Mouse (Mus musculus) intestine, embryonic 15.5 days (tissue): ENCODE measurements around the gene Ppp3ca. TPM values are rescaled to one million over a fixed set of nuclear protein-coding genes. Genes with fewer than 3 reads are reported as not detected.

Source experiments
- ATAC-seq: fragments of 200-750 bp; cut with Nextera tagmentation; 2 replicates; pipeline ENCODE4 v1.8.0; 2017; ENCODE audit warnings: moderate TSS enrichment, moderate library complexity
- H3K27ac ChIP-seq: fragments of 300-500 bp; sonication (generic); 2 replicates; pipeline ENCODE4 v1.5.1; 2015; ENCODE audit warnings: mild to moderate bottlenecking, inconsistent platforms
- H3K27me3 ChIP-seq: fragments of 300-500 bp; sonication (generic); replicated peaks from 2 replicates; pipeline ENCODE4 v1.6.1; 2015; ENCODE audit warnings: inconsistent platforms
- H3K36me3 ChIP-seq: fragments of 300-500 bp; sonication (generic); 2 replicates; pipeline ENCODE4 v1.6.1; 2015; ENCODE audit warnings: inconsistent platforms
- H3K4me1 ChIP-seq: fragments of 300-500 bp; sonication (generic); replicated peaks from 2 replicates; pipeline ENCODE4 v1.6.1; 2015; ENCODE audit warnings: inconsistent platforms
- H3K4me2 ChIP-seq: fragments of 300-500 bp; sonication (generic); replicated peaks from 2 replicates; pipeline ENCODE4 v1.6.1; 2015; ENCODE audit warnings: mild to moderate bottlenecking, inconsistent platforms
- H3K4me3 ChIP-seq: fragments of 300-500 bp; sonication (generic); replicated peaks from 2 replicates; pipeline ENCODE4 v1.5.1; 2015; ENCODE audit warnings: inconsistent platforms
- H3K9ac ChIP-seq: fragments of 300-500 bp; sonication (generic); 2 replicates; pipeline ENCODE4 v1.6.1; 2015; ENCODE audit warnings: inconsistent platforms
- H3K9me3 ChIP-seq: fragments of 300-500 bp; sonication (generic); 2 replicates; pipeline ENCODE4 v1.6.1; 2016; ENCODE audit warnings: inconsistent platforms
- WGBS: fragments of 180-500 bp; shearing (Covaris S2); methylation state at CpG from one replicate; pipeline ENCODE4 v1.1.7; 2015; 5-methylcytosine and 5-hydroxymethylcytosine counted together
- polyA plus RNA-seq: library from polyadenylated mRNA; unstranded; fragments of >200 nt; fragmentation: Nextera tagmentation; extraction: Ambion mirVana; gene quantifications from 2 replicates; pipeline ENCODE4 v1.2.1, GENCODE M21; 2015

Gene Ppp3ca
- polyA plus RNA-seq, 1 experiment from 2014 or later = 47.5 TPM

DNA sequence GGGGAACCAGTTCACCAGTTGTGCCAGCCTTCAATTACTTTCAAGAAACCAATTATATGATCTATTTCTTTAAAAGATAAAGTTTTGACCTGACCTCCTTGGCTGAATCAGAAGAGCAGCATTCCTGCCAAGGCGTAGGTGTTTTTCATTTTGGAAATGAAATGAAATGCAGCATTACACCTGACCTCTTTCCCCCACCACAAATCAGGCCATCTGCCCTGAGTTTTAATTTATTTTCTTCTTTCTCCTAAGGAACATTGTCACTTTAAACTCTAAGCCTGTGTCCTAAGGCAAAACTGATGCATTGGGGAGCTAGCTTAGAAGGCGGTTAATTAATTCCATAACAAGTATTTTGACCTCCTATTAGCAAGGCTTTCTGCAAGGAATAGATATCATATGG lies 276.7 kb downstream of the Ppp3ca start:
- Histone ChIP-seq H3K9me3 (no peaks in the 10 kb centered on the region), H3K27me3 (no peaks in the 10 kb centered on the region), H3K27ac (no peak overlapping the region), H3K4me2 (no peak overlapping the region), H3K4me1 (no peaks in the 10 kb centered on the region), H3K9ac (no peak overlapping the region), H3K36me3 (no peaks in the 10 kb centered on the region), H3K4me3 (no peak overlapping the region)
- WGBS = 87% methylated on average over 2 of the region's 2 CpGs
- ATAC-seq = no peak

DNA sequence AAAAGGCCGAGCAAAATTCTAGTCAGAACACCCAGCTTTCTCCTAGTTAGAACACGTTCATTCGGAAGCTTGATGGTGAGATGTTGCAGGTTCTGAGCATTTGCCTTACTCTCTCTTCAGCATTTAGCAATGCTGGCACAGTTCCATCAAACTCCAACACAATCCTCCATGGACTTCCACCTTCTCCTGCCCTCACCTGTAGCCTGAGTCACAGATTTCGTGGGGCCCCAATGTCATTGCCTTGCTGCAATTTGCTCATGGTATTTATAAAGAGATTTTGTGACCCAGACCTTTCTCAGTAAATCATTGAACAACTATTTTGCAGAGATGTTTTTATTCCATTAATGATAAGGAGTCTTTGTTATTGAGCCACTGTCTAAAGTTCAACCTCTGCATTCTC lies 278.2 kb downstream of the Ppp3ca start:
- peak; percentile 94 for ATAC-seq
- Histone ChIP-seq H3K4me1 (no peaks in the 10 kb centered on the region), H3K4me3 (no peak overlapping the region), H3K27ac (no peak overlapping the region; the same call in 1 of the 2 replicates), H3K9me3 (no peaks in the 10 kb centered on the region), H3K4me2 (no peak overlapping the region), H3K9ac (no peak overlapping the region), H3K36me3 (no peaks in the 10 kb centered on the region), H3K27me3 (no peaks in the 10 kb centered on the region)
- 74% methylated on average over 4 of the region's 4 CpGs for WGBS

- no peak overlapping the region for H3K4me2 ChIP-seq
- ATAC-seq = no peak
- no peak overlapping the region for H3K27ac ChIP-seq
- H3K36me3 ChIP-seq = no peaks in the 10 kb centered on the region
- H3K4me3 ChIP-seq = no peak overlapping the region
- WGBS = 90% methylated on average over 1 of the region's 1 CpGs
- H3K27me3 ChIP-seq = no peaks in the 10 kb centered on the region
- peaks cover 3% of the 10 kb centered on the region; the same call in 1 of the 2 replicates for H3K4me1 ChIP-seq
- no peak overlapping the region for H3K9ac ChIP-seq
- no peaks in the 10 kb centered on the region for H3K9me3 ChIP-seq
Observed at GRCm38 (mm10) chr3:136951792-136952191, 281.9 kb downstream of the Ppp3ca start.

DNA sequence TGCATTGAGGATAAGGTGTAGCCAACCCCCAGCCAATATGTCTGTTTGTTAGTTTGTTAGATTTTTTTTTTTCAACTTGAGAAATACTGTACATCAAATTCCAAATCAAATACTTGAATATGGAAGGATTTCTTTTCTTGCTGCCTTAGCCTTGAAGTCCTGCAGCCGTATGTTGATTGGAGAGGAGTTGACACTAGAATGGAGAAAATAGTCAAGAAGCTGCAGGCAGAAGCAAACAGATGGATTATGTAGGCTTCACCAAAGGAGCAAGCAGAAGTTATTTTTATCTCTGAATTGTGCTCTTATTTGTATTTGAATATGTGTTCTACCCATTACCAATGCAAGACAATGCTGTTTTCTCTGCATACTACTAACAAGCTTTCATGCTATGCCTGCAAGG lies 282.9 kb downstream of the Ppp3ca start:
- Histone ChIP-seq H3K4me2 (no peak overlapping the region), H3K9me3 (no peaks in the 10 kb centered on the region), H3K36me3 (no peaks in the 10 kb centered on the region), H3K9ac (no peak overlapping the region), H3K4me1 (peaks cover 3% of the 10 kb centered on the region; the same call in 1 of the 2 replicates), H3K4me3 (no peak overlapping the region), H3K27me3 (no peaks in the 10 kb centered on the region), H3K27ac (no peak overlapping the region)
- 92% methylated on average over 1 of the region's 1 CpGs for WGBS
- ATAC-seq = no peak

- Histone ChIP-seq H3K4me1 (peaks cover 3% of the 10 kb centered on the region; the same call in 1 of the 2 replicates), H3K27me3 (no peaks in the 10 kb centered on the region), H3K4me2 (no peak overlapping the region), H3K9me3 (no peaks in the 10 kb centered on the region), H3K27ac (no peak overlapping the region), H3K4me3 (no peak overlapping the region), H3K36me3 (no peaks in the 10 kb centered on the region), H3K9ac (no peak overlapping the region)
- 66% methylated on average over 2 of the region's 2 CpGs for WGBS
- peak; percentile 93 for ATAC-seq
Observed at GRCm38 (mm10) chr3:136955043-136955442, 285.1 kb downstream of the Ppp3ca start.

GRCm38 (mm10) chr3:136960314-136960713 lies 290.4 kb downstream of the Ppp3ca start:
- Histone ChIP-seq H3K9me3 (no peaks in the 10 kb centered on the region), H3K4me1 (peaks cover 3% of the 10 kb centered on the region; the same call in 1 of the 2 replicates), H3K9ac (no peak overlapping the region), H3K4me3 (no peak overlapping the region), H3K4me2 (no peak overlapping the region), H3K36me3 (no peaks in the 10 kb centered on the region), H3K27me3 (no peaks in the 10 kb centered on the region), H3K27ac (no peak overlapping the region)
- peak; percentile 91 for ATAC-seq
- WGBS = 67% methylated on average over 3 of the region's 3 CpGs

GRCm38 (mm10) chr3:136966786-136967185 lies 296.9 kb downstream of the Ppp3ca start:
- no peaks in the 10 kb centered on the region for H3K4me1 ChIP-seq
- no peak overlapping the region for H3K4me3 ChIP-seq
- ATAC-seq = no peak
- 90% methylated on average over 5 of the region's 5 CpGs for WGBS
- no peak overlapping the region for H3K4me2 ChIP-seq
- no peaks in the 10 kb centered on the region for H3K36me3 ChIP-seq
- H3K9ac ChIP-seq = no peak overlapping the region
- H3K27ac ChIP-seq = no peak overlapping the region
- H3K9me3 ChIP-seq = no peaks in the 10 kb centered on the region
- H3K27me3 ChIP-seq = no peaks in the 10 kb centered on the region

DNA sequence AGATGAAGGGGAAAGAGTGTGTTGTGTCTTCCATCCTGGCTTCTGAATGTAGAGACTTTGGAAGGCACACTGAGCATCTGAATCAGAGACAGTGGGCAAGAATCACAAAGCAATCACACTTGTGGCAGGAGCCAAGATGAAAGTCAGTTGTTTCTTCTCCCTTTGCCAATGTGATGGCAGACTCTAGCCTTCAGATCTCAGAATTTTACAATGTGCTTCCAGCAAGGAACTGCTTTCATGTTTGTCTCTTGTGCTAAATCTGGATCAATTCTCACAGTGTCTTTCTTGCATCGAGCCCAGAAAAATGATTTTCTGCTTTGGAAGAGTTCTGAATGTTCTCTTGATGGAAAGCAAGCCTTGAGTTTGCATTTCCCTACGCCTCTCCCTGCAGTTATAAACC lies 297.6 kb downstream of the Ppp3ca start:
- H3K4me3 ChIP-seq = no peak overlapping the region
- H3K9ac ChIP-seq = no peak overlapping the region
- no peak for ATAC-seq
- no peaks in the 10 kb centered on the region for H3K9me3 ChIP-seq
- no peaks in the 10 kb centered on the region for H3K27me3 ChIP-seq
- no peaks in the 10 kb centered on the region for H3K4me1 ChIP-seq
- no peak overlapping the region for H3K27ac ChIP-seq
- WGBS = 82% methylated on average over 2 of the region's 2 CpGs
- no peaks in the 10 kb centered on the region for H3K36me3 ChIP-seq
- no peak overlapping the region for H3K4me2 ChIP-seq

- Histone ChIP-seq H3K9me3 (no peaks in the 10 kb centered on the region), H3K27ac (no peak overlapping the region), H3K4me3 (no peak overlapping the region), H3K36me3 (no peaks in the 10 kb centered on the region), H3K4me1 (no peaks in the 10 kb centered on the region), H3K27me3 (no peaks in the 10 kb centered on the region), H3K9ac (no peak overlapping the region), H3K4me2 (no peak overlapping the region)
- ATAC-seq = no peak
- WGBS = 58% methylated on average over 4 of the region's 4 CpGs
Observed at GRCm38 (mm10) chr3:136969796-136970195, 299.9 kb downstream of the Ppp3ca start.

DNA sequence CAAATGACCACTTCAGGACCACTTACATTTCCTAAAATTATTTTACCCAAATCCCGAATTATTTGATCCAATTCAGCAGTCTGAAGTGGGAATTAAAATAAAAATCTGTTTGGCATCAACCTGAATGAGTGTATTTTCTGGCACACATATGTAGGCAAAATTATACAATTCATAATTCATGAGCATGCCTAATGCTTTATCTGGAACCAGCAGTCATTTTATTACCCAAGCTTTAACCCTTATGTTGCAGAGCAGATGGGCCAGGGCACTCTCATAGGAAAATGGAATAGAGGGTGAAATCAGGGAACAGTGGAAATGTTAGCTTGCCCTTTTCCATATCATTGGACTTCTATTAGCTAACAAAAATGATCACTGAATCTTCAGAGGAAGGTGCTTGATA lies 307.9 kb downstream of the Ppp3ca start:
- Histone ChIP-seq H3K27ac (no peak overlapping the region), H3K27me3 (no peaks in the 10 kb centered on the region), H3K4me3 (no peak overlapping the region), H3K36me3 (no peaks in the 10 kb centered on the region), H3K4me1 (no peaks in the 10 kb centered on the region), H3K9me3 (no peaks in the 10 kb centered on the region), H3K4me2 (no peak overlapping the region), H3K9ac (no peak overlapping the region)
- ATAC-seq = no peak
- WGBS = 61% methylated on average over 1 of the region's 1 CpGs

GRCm38 (mm10) chr3:136980915-136981588 lies 311.1 kb downstream of the Ppp3ca start:
- H3K4me3 ChIP-seq = no peak overlapping the region
- no peaks in the 10 kb centered on the region for H3K4me1 ChIP-seq
- ATAC-seq = no peak
- no peaks in the 10 kb centered on the region for H3K9me3 ChIP-seq
- H3K36me3 ChIP-seq = no peaks in the 10 kb centered on the region
- no peak overlapping the region for H3K27ac ChIP-seq
- no peak overlapping the region for H3K4me2 ChIP-seq
- H3K27me3 ChIP-seq = no peaks in the 10 kb centered on the region
- H3K9ac ChIP-seq = no peak overlapping the region
- WGBS = 84% methylated on average over 5 of the region's 5 CpGs

GRCm38 (mm10) chr3:136981589-136981924 lies 311.6 kb downstream of the Ppp3ca start:
- 89% methylated on average over 4 of the region's 4 CpGs for WGBS
- no peaks in the 10 kb centered on the region for H3K4me1 ChIP-seq
- no peaks in the 10 kb centered on the region for H3K9me3 ChIP-seq
- H3K36me3 ChIP-seq = no peaks in the 10 kb centered on the region
- ATAC-seq = no peak
- H3K27me3 ChIP-seq = no peaks in the 10 kb centered on the region
- H3K4me3 ChIP-seq = no peak overlapping the region
- H3K9ac ChIP-seq = no peak overlapping the region
- H3K4me2 ChIP-seq = no peak overlapping the region
- H3K27ac ChIP-seq = no peak overlapping the region

GRCm38 (mm10) chr3:136982021-136982420 lies 312.1 kb downstream of the Ppp3ca start:
- Histone ChIP-seq H3K27me3 (no peaks in the 10 kb centered on the region), H3K9me3 (no peaks in the 10 kb centered on the region), H3K27ac (no peak overlapping the region), H3K36me3 (no peaks in the 10 kb centered on the region), H3K9ac (no peak overlapping the region), H3K4me3 (no peak overlapping the region), H3K4me2 (no peak overlapping the region), H3K4me1 (no peaks in the 10 kb centered on the region)
- no peak for ATAC-seq
- WGBS = 78% methylated on average over 11 of the region's 11 CpGs
